Mouse (Mus musculus) gastrocnemius, postnatal 25 days (tissue): Measurements from ENCODE around the gene Ugt1a5. TPM values are rescaled to one million over a fixed set of nuclear protein-coding genes. Genes with fewer than 3 reads are reported as not detected.
"Not testable (repeated sequence)": the region's sequence is repeated elsewhere in the genome, so short reads cannot be mapped to it uniquely, and the experiment has no call there.

ENCODE experiments used
- DNase-seq: peaks from one replicate; pipeline ENCODE4 v3.0.0; 2022
- total RNA-seq, 2 experiments: library from RNA; stranded (reverse); gene quantifications; 1 replicate in 1 of 2; 2 replicates in 1 of 2; pipeline ENCODE4 v1.2.3; 2021

Gene Ugt1a5
- total RNA-seq, 2 experiments from 2014 or later: not detected

- DNase-seq: peak; percentile 4
Observed at GRCm38 (mm10) chr1:88224029-88224776, 58.4 kb downstream of the Ugt1a5 start.

GRCm38 (mm10) chr1:88225301-88225700 is 59.5 kb downstream of the Ugt1a5 start:
- not testable (repeated sequence) for DNase-seq

- DNase-seq: peak; percentile 5
Observed at GRCm38 (mm10) chr1:88225741-88226140, 59.9 kb downstream of the Ugt1a5 start.

GRCm38 (mm10) chr1:88226670-88227379 is 61.0 kb downstream of the Ugt1a5 start, which contains the start of gene Mroh2a:
TSS of gene Mroh2a (plus strand) at chr1:88226986.
- DNase-seq: peak; percentile 12

- peak; percentile 7 for DNase-seq
Observed at GRCm38 (mm10) chr1:88227482-88227881, 61.7 kb downstream of the Ugt1a5 start.

GRCm38 (mm10) chr1:88228121-88228520 is 62.3 kb downstream of the Ugt1a5 start:
- DNase-seq: peak; percentile 19

GRCm38 (mm10) chr1:88229566-88229965 is 63.8 kb downstream of the Ugt1a5 start:
- DNase-seq: no peak

GRCm38 (mm10) chr1:88229986-88230385 is 64.2 kb downstream of the Ugt1a5 start:
- no peak for DNase-seq

- no peak for DNase-seq
Observed at GRCm38 (mm10) chr1:88230421-88230820, 64.6 kb downstream of the Ugt1a5 start.

GRCm38 (mm10) chr1:88230981-88231802 is 65.4 kb downstream of the Ugt1a5 start:
- no peak for DNase-seq

GRCm38 (mm10) chr1:88231803-88232499 is 66.1 kb downstream of the Ugt1a5 start:
- DNase-seq: no peak

- no peak for DNase-seq
Observed at GRCm38 (mm10) chr1:88232664-88233380, 67.0 kb downstream of the Ugt1a5 start.

- no peak for DNase-seq
Observed at GRCm38 (mm10) chr1:88233421-88234247, 67.8 kb downstream of the Ugt1a5 start.

- DNase-seq: no peak
Observed at GRCm38 (mm10) chr1:88234248-88234610, 68.4 kb downstream of the Ugt1a5 start.

- no peak for DNase-seq
Observed at GRCm38 (mm10) chr1:88234646-88235045, 68.8 kb downstream of the Ugt1a5 start.

- no peak for DNase-seq
Observed at GRCm38 (mm10) chr1:88235046-88235893, 69.5 kb downstream of the Ugt1a5 start.

- DNase-seq: no peak
Observed at GRCm38 (mm10) chr1:88235894-88236415, 70.1 kb downstream of the Ugt1a5 start.

GRCm38 (mm10) chr1:88237311-88237710 is 71.5 kb downstream of the Ugt1a5 start:
- DNase-seq: no peak

- DNase-seq: no peak
Observed at GRCm38 (mm10) chr1:88238771-88239170, 73.0 kb downstream of the Ugt1a5 start.
